Mouse (Mus musculus): Measurements from ENCODE around the gene Mprip.

Gene Mprip

GRCm38 (mm10) chr11:59804409-59805110, 143.5 kb downstream of the Mprip start:
- no peak for DNase-seq (ENCODE audit: low spot score)

- no peak for DNase-seq (ENCODE audit: low spot score)
Measured at GRCm38 (mm10) chr11:59805256-59805655, 144.2 kb downstream of the Mprip start.

- DNase-seq (ENCODE audit: low spot score): no peak
Measured at GRCm38 (mm10) chr11:59805656-59806055, 144.6 kb downstream of the Mprip start.

GRCm38 (mm10) chr11:59808170-59808960, 147.3 kb downstream of the Mprip start:
- DNase-seq (ENCODE audit: low spot score): no peak

- peak; percentile 66 for DNase-seq (ENCODE audit: low spot score)
Measured at GRCm38 (mm10) chr11:59809071-59809669, 148.1 kb downstream of the Mprip start.

- peak; percentile 85 for DNase-seq (ENCODE audit: low spot score)
Measured at GRCm38 (mm10) chr11:59809670-59810474, 148.8 kb downstream of the Mprip start, which contains the start of gene Flcn. Gene Flcn, minus strand, starts transcription at chr11:59810016.

GRCm38 (mm10) chr11:59810480-59811158, 149.5 kb downstream of the Mprip start:
- DNase-seq (ENCODE audit: low spot score): no peak

- no peak for DNase-seq (ENCODE audit: low spot score)
Measured at GRCm38 (mm10) chr11:59811211-59811610, 150.1 kb downstream of the Mprip start.

- DNase-seq (ENCODE audit: low spot score): no peak
Measured at GRCm38 (mm10) chr11:59813276-59813675, 152.2 kb downstream of the Mprip start.

GRCm38 (mm10) chr11:59814311-59814710, 153.2 kb downstream of the Mprip start:
- no peak for DNase-seq (ENCODE audit: low spot score)

GRCm38 (mm10) chr11:59814936-59815335, 153.8 kb downstream of the Mprip start:
- no peak for DNase-seq (ENCODE audit: low spot score)

- no peak for DNase-seq (ENCODE audit: low spot score)
Measured at GRCm38 (mm10) chr11:59815482-59816065, 154.5 kb downstream of the Mprip start.

GRCm38 (mm10) chr11:59817916-59818315, 156.8 kb downstream of the Mprip start:
- no peak for DNase-seq (ENCODE audit: low spot score)

- no peak for DNase-seq (ENCODE audit: low spot score)
Measured at GRCm38 (mm10) chr11:59821625-59822024, 160.5 kb downstream of the Mprip start.

Measured in T-cell, adult 2 months (primary cell).